Mouse (Mus musculus): ENCODE results near the gene Tom1l2.

GRCm38 (mm10) chr11:60385946-60386345 lies 33.2 kb upstream of the Tom1l2 start:
- no peak for TF ChIP-seq TCF12 (IDR thresholded peaks at IDR 0.05; ENCODE audit: insufficient read depth, poor library complexity, severe bottlenecking)
- TF ChIP-seq CEBPB (IDR thresholded peaks at IDR 0.05; ENCODE audit: insufficient read depth, poor library complexity, severe bottlenecking) = no peak
- no peak for TF ChIP-seq POLR2AphosphoS2 (IDR thresholded peaks at IDR 0.05; ENCODE audit: insufficient read length, low read depth)
- TF ChIP-seq MYOG (IDR thresholded peaks at IDR 0.05; ENCODE audit: control insufficient read depth in 1 of 3, insufficient read depth in 1 of 3, insufficient read length in 2 of 3, low read depth in 2 of 3) = no peak
- no peak for TF ChIP-seq POLR2A (IDR thresholded peaks at IDR 0.05; ENCODE audit: insufficient read length, low read depth)
- no peak for TF ChIP-seq USF1 (IDR thresholded peaks at IDR 0.05; ENCODE audit: low read depth)
- no peak for TF ChIP-seq MYOD1 (IDR thresholded peaks at IDR 0.05; ENCODE audit: control insufficient read depth in 1 of 3, insufficient read length in 2 of 3, low read depth in 2 of 3)
